22 mouse cellular contexts compared by ENCODE assay signal in genomic region chr3:109311172-109311824, GRCm38 (mm10). TPM values are rescaled to one million over a fixed set of nuclear protein-coding genes. Genes with fewer than 3 reads are reported as not detected.
DNase-seq lines count a peak whose midpoint lies in the region; ATAC-seq lines count a peak whose summit lies in the region.
"Had no signal": no experiment of that assay in that cellular context is flagged by ENCODE, and none has a peak within 500 bp of the region (broad histone marks: within the 10 kb centered on the region; RNA-seq: fewer than 3 reads in every experiment).

No protein-coding gene starts in this region.

- no peak for ATAC-seq in CD4-positive, CD25-positive, alpha-beta regulatory T cell, adult 4 months
- peak; percentile 96 for ATAC-seq in common myeloid progenitor, adult 5-6 weeks (replicated peaks; ENCODE audit: low read depth, poor library complexity, severe bottlenecking)
- ATAC-seq in megakaryocyte, adult 5-6 weeks (ENCODE audit: poor library complexity, severe bottlenecking): peak; percentile 94
- ATAC-seq: forebrain, postnatal 0 days; intestine, postnatal 0 days; midbrain, embryonic 13.5 days had no signal

- peak; percentile 10 for DNase-seq in CD4-positive, CD25-positive, alpha-beta regulatory T cell, adult 2 months (ENCODE audit: low read depth, low spot score)
- DNase-seq in 3T3-L1 (ENCODE audit: low read depth, low spot score): peak; percentile 65
- DNase-seq in urinary bladder, postnatal 36 days (ENCODE audit: low spot score in 2 of 2): no peak
- DNase-seq in thymus, postnatal 4 days: no peak
- DNase-seq in left cerebral cortex, adult 18-20 months (ENCODE audit: low spot score in 2 of 2): no peak
- DNase-seq: adrenal gland, adult 8-10 months; cerebellum, adult 11-12 months; cerebellum, postnatal 10 days; forebrain, postnatal 0 days; heart, postnatal 36 days; kidney, postnatal 14 days; layer of hippocampus, adult 9-11 months; liver; lung, adult 2 months; lung, postnatal 10 days; right cerebral cortex, postnatal 25 days; thymus, postnatal 14 days had no signal

RNA-seq across cellular contexts. Expression of gene Vav3, which starts 29.2 kb away (rescaled TPM):
- polyA plus RNA-seq in CD4-positive, CD25-positive, alpha-beta regulatory T cell, adult 4 months (2017; shearing (Covaris generic)): 10 to 100 TPM; 10.1 to 13.1 TPM
- total RNA-seq in common myeloid progenitor, adult 5-6 weeks (2017): 50.2 and 68.2 TPM in 2 replicates
- 44.2 and 49.7 TPM in 2 replicates for total RNA-seq in megakaryocyte, adult 5-6 weeks (2015)
- 60.9 and 67.8 TPM in 2 replicates for total RNA-seq in megakaryocyte, adult 5-6 weeks (2017)
- total RNA-seq in left cerebral cortex, adult 18-20 months (2021): 1 to 10 TPM; 5.3 to 6.6 TPM

Comparison
In these comparisons a context has a peak if more than half of its experiments do, and no peak if none do; other contexts are left out.
1. DNase-seq: peak in CD4-positive, CD25-positive, alpha-beta regulatory T cell, adult 2 months (single experiment) and 3T3-L1 (single experiment); none in urinary bladder, postnatal 36 days (0 of 2), thymus, postnatal 4 days (single experiment) and left cerebral cortex, adult 18-20 months (0 of 2).